Mouse (Mus musculus): ENCODE data around the gene Rnf214. TPM values are rescaled to one million over a fixed set of nuclear protein-coding genes. Genes with fewer than 3 reads are reported as not detected.

Gene Rnf214
- polyA plus RNA-seq, 1 experiment from 2014 or later, result 39.8 TPM

DNA sequence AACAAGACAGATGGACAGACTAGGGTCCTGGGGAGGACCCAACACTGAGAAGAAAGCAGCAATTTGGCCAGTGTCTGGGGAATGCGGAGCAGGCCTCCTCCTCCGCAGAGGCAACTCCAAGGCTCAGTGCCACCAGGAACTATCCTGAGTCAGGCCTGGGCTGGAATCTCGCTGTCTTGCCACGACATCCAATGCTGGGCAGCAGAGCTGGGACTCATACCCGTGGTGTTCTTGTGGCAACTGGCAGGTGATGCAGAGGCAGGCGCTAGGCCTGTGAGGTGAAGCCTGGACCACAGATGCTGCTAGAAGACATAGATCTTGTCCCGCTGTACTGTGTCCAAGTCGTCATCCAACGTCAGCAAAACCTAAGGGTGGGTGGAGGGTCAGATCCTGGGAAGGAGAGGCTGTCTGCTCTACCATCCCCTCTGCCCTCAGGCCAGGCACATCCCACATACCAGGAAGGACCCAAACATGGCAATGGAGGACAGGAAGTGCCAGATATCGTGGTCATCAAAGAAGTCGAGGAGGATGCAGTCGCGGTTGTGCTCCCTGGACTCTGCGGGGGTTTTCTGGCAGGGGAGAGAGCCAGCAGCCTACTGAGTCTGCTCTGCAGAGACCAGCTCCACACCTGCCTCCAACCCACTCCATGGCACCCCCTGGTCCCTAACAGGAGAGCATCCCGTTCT, 32.4 kb upstream of the Rnf214 start:
- no peak for ATAC-seq (ENCODE audit: insufficient read depth, low FRiP score)
- peaks cover 4% of the 10 kb centered on the region; the same call in 1 of the 2 replicates for H3K36me3 ChIP-seq (ENCODE audit: control insufficient read depth, insufficient read depth, low read length)
- 83% methylated on average over 15 of the region's 15 CpGs for WGBS

DNA sequence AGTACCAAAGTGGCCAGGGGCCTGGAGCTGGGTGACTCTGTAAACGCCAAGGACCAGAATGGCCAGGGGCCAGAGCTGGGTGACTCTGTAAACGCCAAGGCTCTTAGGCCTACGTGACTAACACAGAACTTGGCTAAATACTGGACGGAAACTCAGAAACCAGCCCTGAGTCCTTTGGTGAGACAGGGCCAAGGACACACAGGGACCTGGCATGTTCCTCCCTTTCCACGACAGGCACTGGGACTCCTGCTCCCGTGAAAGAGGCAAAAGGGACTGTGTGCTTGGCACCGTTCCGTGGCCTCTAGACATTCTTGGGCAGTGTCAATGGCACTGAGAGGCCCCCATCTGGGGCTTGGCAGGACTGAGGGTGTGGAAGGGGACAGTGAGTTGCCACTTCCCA, 31.4 kb upstream of the Rnf214 start:
- Histone ChIP-seq H3K4me2 (ENCODE audit: low read depth, low read length) (no peak overlapping the region), H3K36me3 (ENCODE audit: control insufficient read depth, insufficient read depth, low read length) (peaks cover 4% of the 10 kb centered on the region; the same call in 1 of the 2 replicates), H3K27ac (ENCODE audit: low read length) (no peak overlapping the region), H3K9ac (ENCODE audit: low read length) (no peak overlapping the region), H3K27me3 (ENCODE audit: control insufficient read depth, insufficient read depth, low read length) (no peaks in the 10 kb centered on the region), H3K9me3 (replicated peaks; ENCODE audit: control insufficient read depth, low read length) (no peaks in the 10 kb centered on the region), H3K4me1 (ENCODE audit: control insufficient read depth, insufficient read depth, low read length) (peaks cover 12% of the 10 kb centered on the region), H3K4me3 (replicated peaks; ENCODE audit: low read length) (no peak overlapping the region)
- 88% methylated on average over 8 of the region's 8 CpGs for WGBS
- ATAC-seq (ENCODE audit: insufficient read depth, low FRiP score), result no peak

More for the DNA sequence above, 32.4 kb upstream of the Rnf214 start:
- no peak overlapping the region for H3K4me2 ChIP-seq (ENCODE audit: low read depth, low read length)
- H3K9me3 ChIP-seq (replicated peaks; ENCODE audit: control insufficient read depth, low read length), result no peaks in the 10 kb centered on the region
- H3K9ac ChIP-seq (ENCODE audit: low read length), result no peak overlapping the region
- H3K27ac ChIP-seq (ENCODE audit: low read length), result no peak overlapping the region
- no peak overlapping the region for H3K4me3 ChIP-seq (replicated peaks; ENCODE audit: low read length)
- peaks cover 12% of the 10 kb centered on the region for H3K4me1 ChIP-seq (ENCODE audit: control insufficient read depth, insufficient read depth, low read length)
- no peaks in the 10 kb centered on the region for H3K27me3 ChIP-seq (ENCODE audit: control insufficient read depth, insufficient read depth, low read length)

DNA sequence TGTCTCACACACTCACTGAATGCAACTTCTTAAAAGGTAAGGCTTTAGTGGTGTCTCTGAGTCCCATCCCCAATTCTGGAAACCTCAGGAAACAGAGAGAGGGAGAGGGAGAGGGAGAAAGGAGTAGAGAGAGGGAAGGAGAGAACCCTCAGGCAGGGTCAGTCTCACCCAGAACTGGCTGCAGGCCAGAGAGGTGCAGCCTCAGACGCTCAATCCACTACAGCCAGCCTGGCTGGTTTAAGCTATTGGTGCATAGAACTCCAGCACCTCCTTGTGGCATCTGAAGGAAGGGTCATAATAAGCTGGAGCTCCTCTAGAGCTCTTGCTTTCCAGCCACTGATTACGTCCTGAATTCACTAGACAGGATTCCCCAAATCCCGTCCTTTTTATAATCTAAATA, 30.2 kb upstream of the Rnf214 start:
- Histone ChIP-seq H3K4me2 (ENCODE audit: low read depth, low read length) (no peak overlapping the region), H3K9me3 (replicated peaks; ENCODE audit: control insufficient read depth, low read length) (no peaks in the 10 kb centered on the region), H3K27me3 (ENCODE audit: control insufficient read depth, insufficient read depth, low read length) (no peaks in the 10 kb centered on the region), H3K27ac (ENCODE audit: low read length) (peak overlapping the region; percentile 80), H3K36me3 (ENCODE audit: control insufficient read depth, insufficient read depth, low read length) (peaks cover 3% of the 10 kb centered on the region; the same call in 1 of the 2 replicates), H3K4me3 (replicated peaks; ENCODE audit: low read length) (no peak overlapping the region), H3K9ac (ENCODE audit: low read length) (no peak overlapping the region; the same call in 1 of the 2 replicates), H3K4me1 (ENCODE audit: control insufficient read depth, insufficient read depth, low read length) (peaks cover 15% of the 10 kb centered on the region)
- ATAC-seq (ENCODE audit: insufficient read depth, low FRiP score), result peak; percentile 67
- 14% methylated on average over 3 of the region's 3 CpGs for WGBS

DNA sequence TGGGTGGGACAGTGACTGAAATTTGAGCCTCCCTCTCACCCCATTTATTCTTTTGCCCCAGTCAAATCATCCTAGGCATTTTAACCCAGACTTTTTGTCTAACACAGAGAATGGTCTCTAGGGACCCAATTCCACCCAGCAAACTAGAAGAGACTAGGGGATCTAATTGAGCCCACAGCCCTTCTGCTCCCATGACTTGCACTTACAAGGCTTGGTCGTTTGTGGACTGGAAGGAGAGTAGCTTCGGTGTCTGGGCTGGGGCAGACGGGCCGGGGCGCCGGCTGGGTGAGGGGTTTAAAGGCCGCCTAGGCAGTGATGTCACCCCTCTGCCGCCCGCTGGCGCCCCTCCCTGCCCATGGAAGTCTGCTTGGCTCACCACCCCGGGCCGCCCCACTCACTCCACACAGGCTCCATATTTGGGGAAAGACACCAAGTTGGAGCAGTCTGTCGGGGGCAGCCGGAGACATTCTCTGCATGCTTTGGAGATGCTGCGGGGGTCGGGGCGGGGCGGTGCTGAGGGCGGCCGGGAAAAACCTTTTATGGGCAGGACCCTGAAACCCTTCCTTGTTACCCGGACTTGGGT, 29.0 kb upstream of the Rnf214 start, which contains the start of gene Tagln:
TSS of gene Tagln (minus strand) at position 431 of the 583 bp plus-strand sequence.
- Histone ChIP-seq H3K36me3 (ENCODE audit: control insufficient read depth, insufficient read depth, low read length) (no peaks in the 10 kb centered on the region), H3K27me3 (ENCODE audit: control insufficient read depth, insufficient read depth, low read length) (no peaks in the 10 kb centered on the region), H3K9ac (ENCODE audit: low read length) (peak within 1 kb of the TSS; percentile 69), H3K4me3 (replicated peaks; ENCODE audit: low read length) (peak within 1 kb of the TSS; percentile 41), H3K4me1 (ENCODE audit: control insufficient read depth, insufficient read depth, low read length) (peaks cover 15% of the 10 kb centered on the region), H3K9me3 (replicated peaks; ENCODE audit: control insufficient read depth, low read length) (no peaks in the 10 kb centered on the region), H3K27ac (ENCODE audit: low read length) (peak within 1 kb of the TSS; percentile 80), H3K4me2 (ENCODE audit: low read depth, low read length) (peak within 1 kb of the TSS; percentile 45)
- 3% methylated on average over 21 of the region's 21 CpGs for WGBS
- peak; percentile 86 for ATAC-seq (ENCODE audit: insufficient read depth, low FRiP score)

DNA sequence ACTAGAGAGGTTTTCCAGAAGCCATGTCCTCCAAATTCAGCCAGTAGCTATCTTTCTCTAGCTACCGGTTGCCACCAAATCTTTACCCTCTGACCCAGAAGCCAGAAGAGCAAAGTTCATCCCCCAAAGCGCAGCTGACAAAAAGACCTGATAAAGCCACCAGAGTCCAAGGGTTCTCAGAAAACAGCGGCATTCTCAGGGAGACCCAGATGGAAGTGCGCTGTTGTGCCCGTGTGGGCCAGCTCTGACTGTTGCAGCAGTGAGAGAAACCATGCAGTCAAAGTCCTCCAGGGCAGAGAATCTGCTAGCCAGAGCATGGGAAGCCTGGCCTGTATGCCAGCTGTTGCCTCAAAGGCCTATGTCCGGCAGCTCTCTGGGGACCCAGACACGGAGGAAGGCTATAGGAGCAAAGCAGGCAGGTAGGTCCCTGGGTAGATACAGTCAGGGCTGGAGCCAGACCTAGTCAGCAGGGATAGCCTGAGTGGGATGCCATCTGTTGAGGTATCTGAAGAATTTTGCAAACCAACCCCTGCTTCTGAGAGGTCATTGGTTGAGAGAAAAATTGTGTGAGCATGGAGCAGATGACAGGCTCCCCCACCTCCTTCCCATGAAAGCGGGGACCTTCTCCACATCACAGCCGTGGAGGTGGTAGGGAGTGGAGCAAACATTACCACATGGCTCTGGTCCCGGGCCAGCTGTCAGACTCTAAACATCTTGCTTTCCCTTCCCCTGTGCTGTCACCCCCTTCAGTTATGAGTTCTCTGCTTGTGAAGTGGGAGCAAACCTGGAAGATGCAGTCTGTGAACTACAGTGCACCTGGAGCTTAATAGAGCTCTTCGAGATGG, 26.1 kb upstream of the Rnf214 start:
- Histone ChIP-seq H3K4me2 (ENCODE audit: low read depth, low read length) (peak overlapping the region; percentile 38), H3K36me3 (ENCODE audit: control insufficient read depth, insufficient read depth, low read length) (peaks cover 11% of the 10 kb centered on the region; the same call in 1 of the 2 replicates), H3K27ac (ENCODE audit: low read length) (peak overlapping the region; percentile 67), H3K4me3 (replicated peaks; ENCODE audit: low read length) (peak overlapping the region; percentile 41), H3K27me3 (ENCODE audit: control insufficient read depth, insufficient read depth, low read length) (no peaks in the 10 kb centered on the region), H3K9me3 (replicated peaks; ENCODE audit: control insufficient read depth, low read length) (no peaks in the 10 kb centered on the region), H3K4me1 (ENCODE audit: control insufficient read depth, insufficient read depth, low read length) (peaks cover 15% of the 10 kb centered on the region), H3K9ac (ENCODE audit: low read length) (peak overlapping the region; percentile 54)
- no peak for ATAC-seq (ENCODE audit: insufficient read depth, low FRiP score)
- WGBS, result 54% methylated on average over 11 of the region's 11 CpGs

DNA sequence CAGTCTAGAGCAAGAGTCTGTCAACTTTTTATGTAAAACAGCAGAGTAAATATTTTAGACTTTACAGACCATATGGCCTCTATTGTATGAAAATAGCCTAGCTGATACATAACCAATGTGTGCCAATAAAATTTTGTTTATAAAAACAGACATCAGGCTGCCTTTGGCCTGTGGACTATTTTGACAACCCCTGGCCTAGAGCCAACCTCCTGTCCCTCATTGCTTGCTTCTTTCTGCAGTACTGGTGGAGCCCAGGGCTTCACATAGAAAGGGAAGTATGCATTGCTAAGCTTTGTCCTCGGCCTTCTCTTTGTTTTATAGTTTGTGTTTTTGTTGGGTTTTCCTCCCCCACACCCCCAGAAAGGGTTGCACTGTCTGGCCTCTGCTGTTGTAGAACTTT, 25.2 kb upstream of the Rnf214 start:
- H3K9me3 ChIP-seq (replicated peaks; ENCODE audit: control insufficient read depth, low read length), result no peaks in the 10 kb centered on the region
- H3K36me3 ChIP-seq (ENCODE audit: control insufficient read depth, insufficient read depth, low read length), result peaks cover 16% of the 10 kb centered on the region; the same call in 1 of the 2 replicates
- no peak for ATAC-seq (ENCODE audit: insufficient read depth, low FRiP score)
- no peaks in the 10 kb centered on the region for H3K27me3 ChIP-seq (ENCODE audit: control insufficient read depth, insufficient read depth, low read length)
- H3K4me1 ChIP-seq (ENCODE audit: control insufficient read depth, insufficient read depth, low read length), result peaks cover 15% of the 10 kb centered on the region
- 31% methylated on average over 1 of the region's 1 CpGs for WGBS
- 0 out of 2 replicates have a peak overlapping the region, but pooled peaks have one; percentile 16 for H3K9ac ChIP-seq (ENCODE audit: low read length)
- peak overlapping the region; percentile 38 for H3K4me2 ChIP-seq (ENCODE audit: low read depth, low read length)
- H3K27ac ChIP-seq (ENCODE audit: low read length), result peak overlapping the region; percentile 67
- H3K4me3 ChIP-seq (replicated peaks; ENCODE audit: low read length), result peak overlapping the region; percentile 41; the same call in 1 of the 2 replicates

DNA sequence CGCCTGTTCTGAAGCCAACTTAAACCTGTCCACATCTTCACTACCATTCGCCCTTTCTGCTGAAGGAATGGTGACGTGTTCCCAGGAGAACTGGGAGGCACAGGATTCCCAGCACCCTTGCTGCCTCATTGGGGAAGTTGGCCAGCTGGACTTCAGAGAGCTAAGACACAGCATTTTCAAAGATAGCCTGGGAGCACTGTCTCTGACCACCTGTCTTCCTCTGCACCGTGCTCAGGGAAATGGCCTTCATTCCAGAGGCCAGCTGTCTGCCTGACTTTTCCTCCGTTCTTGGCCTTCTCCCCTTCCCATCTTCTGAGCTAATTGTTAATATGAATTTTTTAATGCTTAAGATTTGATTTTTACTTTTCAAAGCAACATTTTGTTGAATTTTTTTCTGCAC, 22.6 kb upstream of the Rnf214 start:
- no peaks in the 10 kb centered on the region for H3K27me3 ChIP-seq (ENCODE audit: control insufficient read depth, insufficient read depth, low read length)
- no peak overlapping the region for H3K27ac ChIP-seq (ENCODE audit: low read length)
- WGBS, result 80% methylated on average over 5 of the region's 5 CpGs
- no peak overlapping the region for H3K4me3 ChIP-seq (replicated peaks; ENCODE audit: low read length)
- H3K9ac ChIP-seq (ENCODE audit: low read length), result no peak overlapping the region
- no peak overlapping the region for H3K4me2 ChIP-seq (ENCODE audit: low read depth, low read length)
- H3K4me1 ChIP-seq (ENCODE audit: control insufficient read depth, insufficient read depth, low read length), result 0 out of 2 replicates have a peak, but pooled peaks cover 5% of the 10 kb centered on the region
- ATAC-seq (ENCODE audit: insufficient read depth, low FRiP score), result no peak
- H3K9me3 ChIP-seq (replicated peaks; ENCODE audit: control insufficient read depth, low read length), result no peaks in the 10 kb centered on the region
- H3K36me3 ChIP-seq (ENCODE audit: control insufficient read depth, insufficient read depth, low read length), result peaks cover 16% of the 10 kb centered on the region; the same call in 1 of the 2 replicates

DNA sequence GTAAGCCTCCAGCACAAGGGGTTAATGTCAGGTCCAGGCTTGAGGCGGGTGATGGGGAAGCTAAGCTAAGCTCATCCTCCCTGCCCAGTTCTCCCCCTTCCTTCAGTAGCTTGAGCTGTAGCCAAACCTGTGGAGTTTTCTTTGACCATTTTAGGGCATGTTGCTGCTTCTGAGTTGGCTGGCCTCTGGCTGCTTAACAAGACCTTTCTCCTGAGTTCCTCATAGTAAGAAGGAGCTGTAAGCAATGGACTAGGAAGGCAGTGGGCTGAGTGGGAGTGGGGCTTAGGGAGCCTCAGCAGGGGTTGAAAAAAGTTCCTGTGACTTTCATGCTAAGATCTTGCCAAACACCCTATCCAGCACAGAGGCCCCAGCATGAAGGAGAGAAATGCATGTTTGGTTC, 13.2 kb upstream of the Rnf214 start:
- WGBS, result 42% methylated on average over 1 of the region's 1 CpGs
- Histone ChIP-seq H3K27me3 (ENCODE audit: control insufficient read depth, insufficient read depth, low read length) (no peaks in the 10 kb centered on the region), H3K4me2 (ENCODE audit: low read depth, low read length) (no peak overlapping the region), H3K27ac (ENCODE audit: low read length) (peak overlapping the region; percentile 86), H3K4me3 (replicated peaks; ENCODE audit: low read length) (no peak overlapping the region), H3K4me1 (ENCODE audit: control insufficient read depth, insufficient read depth, low read length) (no peaks in the 10 kb centered on the region), H3K36me3 (ENCODE audit: control insufficient read depth, insufficient read depth, low read length) (peaks cover 13% of the 10 kb centered on the region; the same call in 1 of the 2 replicates), H3K9me3 (replicated peaks; ENCODE audit: control insufficient read depth, low read length) (no peaks in the 10 kb centered on the region), H3K9ac (ENCODE audit: low read length) (0 out of 2 replicates have a peak overlapping the region, but pooled peaks have one; percentile 4)
- peak; percentile 77 for ATAC-seq (ENCODE audit: insufficient read depth, low FRiP score)

Data from stomach, embryonic 16.5 days (tissue).